Mouse (Mus musculus) hindbrain, embryonic 15.5 days (tissue): ENCODE results near the gene Sparcl1. TPM values are rescaled to one million over a fixed set of nuclear protein-coding genes. Genes with fewer than 3 reads are reported as not detected.

ENCODE experiments used
- ATAC-seq: fragments of 200-750 bp; cut with Nextera tagmentation; 2 replicates; pipeline ENCODE4 v1.8.0; 2017; ENCODE audit warnings: low read depth, moderate number of reproducible peaks, moderate TSS enrichment; ENCODE audit not compliant: low FRiP score
- H3K27ac ChIP-seq: fragments of 300-500 bp; sonication (generic); replicated peaks from 2 replicates; pipeline ENCODE4 v1.5.1; 2015; ENCODE audit warnings: mild to moderate bottlenecking, inconsistent platforms
- H3K27me3 ChIP-seq: fragments of 300-500 bp; sonication (generic); 2 replicates; pipeline ENCODE4 v1.6.1; 2015; ENCODE audit warnings: control low read depth, inconsistent platforms
- H3K36me3 ChIP-seq: fragments of 300-500 bp; sonication (generic); 2 replicates; pipeline ENCODE4 v1.6.1; 2015; ENCODE audit warnings: control low read depth, inconsistent platforms
- H3K4me1 ChIP-seq: fragments of 300-500 bp; sonication (generic); replicated peaks from 2 replicates; pipeline ENCODE4 v1.6.1; 2015; ENCODE audit warnings: control low read depth, inconsistent platforms
- H3K4me2 ChIP-seq: fragments of 300-500 bp; sonication (generic); 2 replicates; pipeline ENCODE4 v1.6.1; 2015; ENCODE audit warnings: moderate library complexity, mild to moderate bottlenecking, inconsistent platforms
- H3K4me3 ChIP-seq: fragments of 300-500 bp; sonication (generic); 2 replicates; pipeline ENCODE4 v1.5.1; 2015; ENCODE audit warnings: mild to moderate bottlenecking, inconsistent platforms
- H3K9ac ChIP-seq: fragments of 300-500 bp; sonication (generic); 2 replicates; pipeline ENCODE4 v1.6.1; 2015; ENCODE audit warnings: inconsistent platforms
- H3K9me3 ChIP-seq: fragments of 300-500 bp; sonication (generic); 2 replicates; pipeline ENCODE4 v1.6.1; 2016; ENCODE audit warnings: control low read depth, inconsistent platforms
- WGBS: fragments of 180-500 bp; shearing (Covaris S2); methylation state at CpG from one replicate; pipeline ENCODE4 v1.1.7; 2015; 5-methylcytosine and 5-hydroxymethylcytosine counted together
- polyA plus RNA-seq: library from polyadenylated mRNA; unstranded; fragments of >200 nt; fragmentation: Nextera tagmentation; extraction: Ambion mirVana; gene quantifications from 2 replicates; pipeline ENCODE4 v1.2.1, GENCODE M21; 2015

Sparcl1 gene
- polyA plus RNA-seq, 1 experiment from 2014 or later: 369 TPM

DNA sequence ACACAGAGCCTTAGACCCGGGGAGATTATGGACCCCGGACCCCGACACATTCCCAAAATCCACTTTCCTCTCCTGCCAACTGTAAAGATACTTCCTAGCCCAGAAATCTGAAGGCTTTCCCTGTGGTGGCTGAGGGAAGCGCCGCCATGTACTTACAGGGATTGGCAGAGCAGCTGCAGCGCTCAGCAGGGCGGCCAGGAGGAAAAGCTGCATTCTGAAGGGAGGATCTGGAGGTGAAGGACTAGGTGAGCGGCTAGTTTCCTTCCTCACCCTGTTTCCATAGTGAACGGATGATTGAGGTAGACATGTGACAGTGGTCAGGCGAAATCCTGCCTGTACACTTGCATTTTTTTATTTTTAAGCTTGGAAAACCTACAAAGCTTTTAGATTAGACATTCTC, 37.2 kb downstream of the Sparcl1 start:
- Histone ChIP-seq H3K4me3 (no peak overlapping the region), H3K36me3 (no peaks in the 10 kb centered on the region), H3K9me3 (no peaks in the 10 kb centered on the region), H3K27ac (0 out of 2 replicates have a peak overlapping the region, but pooled peaks have one; percentile 45), H3K9ac (0 out of 2 replicates have a peak overlapping the region, but pooled peaks have one; percentile 10), H3K4me1 (peaks cover 12% of the 10 kb centered on the region; the same call in 1 of the 2 replicates), H3K4me2 (no peak overlapping the region), H3K27me3 (no peaks in the 10 kb centered on the region)
- no peak for ATAC-seq
- 45% methylated on average over 10 of the region's 10 CpGs for WGBS

DNA sequence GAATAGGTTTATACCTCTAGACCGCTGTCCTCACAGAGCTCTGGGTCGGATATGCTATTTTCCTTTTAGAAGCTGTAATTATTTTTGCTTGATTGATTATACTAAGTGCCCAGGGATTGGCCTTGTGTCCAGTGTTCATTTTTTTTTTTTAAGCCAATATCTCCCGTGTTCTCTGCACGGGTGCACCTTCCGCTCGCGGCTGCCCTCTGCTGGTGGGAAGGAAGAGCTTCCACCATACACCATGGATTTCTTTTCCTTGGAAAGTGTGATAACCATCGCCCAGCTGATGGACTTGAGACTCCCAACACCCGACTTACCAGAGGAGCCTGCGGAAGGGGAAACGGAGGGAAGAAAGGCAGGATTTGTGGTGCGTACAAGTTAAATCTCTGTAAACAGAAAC, 39.1 kb downstream of the Sparcl1 start:
- Histone ChIP-seq H3K9me3 (no peaks in the 10 kb centered on the region), H3K36me3 (no peaks in the 10 kb centered on the region), H3K4me3 (no peak overlapping the region), H3K4me2 (no peak overlapping the region), H3K27ac (no peak overlapping the region), H3K27me3 (no peaks in the 10 kb centered on the region), H3K9ac (no peak overlapping the region), H3K4me1 (peaks cover 12% of the 10 kb centered on the region; the same call in 1 of the 2 replicates)
- WGBS: 32% methylated on average over 12 of the region's 12 CpGs
- ATAC-seq: no peak

DNA sequence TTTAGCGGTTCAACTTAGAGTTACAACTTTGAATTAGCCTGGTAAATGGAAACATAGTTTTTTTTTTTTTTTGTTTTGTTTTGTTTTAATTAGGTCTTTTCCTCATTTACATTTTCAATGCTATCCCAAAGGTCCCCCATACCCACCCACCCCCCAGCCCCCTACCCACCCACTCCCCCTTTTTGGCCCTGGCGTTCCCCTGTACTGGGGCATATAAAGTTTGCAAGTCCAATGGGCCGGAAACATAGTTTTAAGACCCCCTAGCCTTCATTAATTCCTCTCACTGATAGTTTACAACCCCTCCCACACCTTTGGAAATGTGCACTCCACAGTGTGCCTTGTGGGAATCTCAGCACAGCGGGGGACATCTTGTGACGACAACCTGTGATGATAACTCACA, 39.9 kb downstream of the Sparcl1 start:
- peaks cover 12% of the 10 kb centered on the region; the same call in 1 of the 2 replicates for H3K4me1 ChIP-seq
- WGBS: 70% methylated on average over 5 of the region's 5 CpGs
- no peaks in the 10 kb centered on the region for H3K9me3 ChIP-seq
- H3K9ac ChIP-seq: no peak overlapping the region
- no peaks in the 10 kb centered on the region for H3K36me3 ChIP-seq
- ATAC-seq: peak; percentile 86
- H3K4me2 ChIP-seq: no peak overlapping the region
- H3K27me3 ChIP-seq: no peaks in the 10 kb centered on the region
- no peak overlapping the region for H3K4me3 ChIP-seq
- no peak overlapping the region for H3K27ac ChIP-seq

DNA sequence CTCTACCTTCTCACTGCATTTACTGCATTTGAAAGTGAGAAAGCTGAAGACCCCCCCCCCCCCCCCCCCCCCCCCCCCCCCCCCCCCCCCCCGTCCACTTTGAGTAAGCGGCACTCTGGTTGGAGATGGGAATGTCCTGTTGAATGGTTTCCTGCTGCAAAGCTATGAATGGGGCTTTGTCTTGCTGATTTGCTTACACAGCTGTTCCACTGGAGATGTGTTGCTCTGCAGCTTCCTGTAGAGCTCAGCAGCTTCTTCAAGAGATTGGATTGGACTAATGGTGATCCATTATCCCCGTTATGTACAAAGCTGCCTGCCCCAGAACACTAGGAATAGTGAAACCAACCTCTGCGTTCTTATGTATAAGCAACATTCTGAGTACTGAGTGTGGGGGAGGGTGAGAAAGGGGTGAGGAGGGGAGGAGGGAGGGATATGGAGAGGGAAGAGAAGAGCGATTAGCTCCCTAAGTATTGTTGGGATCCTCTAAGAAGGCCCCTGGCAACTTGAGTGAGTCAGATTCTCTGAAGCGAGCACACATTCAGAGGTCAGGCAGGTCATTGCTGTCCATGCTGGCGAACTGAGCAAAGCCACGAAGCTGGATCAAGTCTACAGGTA, 41.2 kb downstream of the Sparcl1 start:
- peak; percentile 90 for ATAC-seq
- 0 out of 2 replicates have a peak overlapping the region, but pooled peaks have one; percentile 7 for H3K4me2 ChIP-seq
- H3K4me3 ChIP-seq: no peak overlapping the region
- peak overlapping the region; percentile 66 for H3K27ac ChIP-seq
- H3K4me1 ChIP-seq: peaks cover 12% of the 10 kb centered on the region; the same call in 1 of the 2 replicates
- H3K27me3 ChIP-seq: no peaks in the 10 kb centered on the region
- WGBS: 5% methylated on average over 7 of the region's 8 CpGs
- no peaks in the 10 kb centered on the region for H3K36me3 ChIP-seq
- H3K9ac ChIP-seq: no peak overlapping the region
- H3K9me3 ChIP-seq: no peaks in the 10 kb centered on the region

DNA sequence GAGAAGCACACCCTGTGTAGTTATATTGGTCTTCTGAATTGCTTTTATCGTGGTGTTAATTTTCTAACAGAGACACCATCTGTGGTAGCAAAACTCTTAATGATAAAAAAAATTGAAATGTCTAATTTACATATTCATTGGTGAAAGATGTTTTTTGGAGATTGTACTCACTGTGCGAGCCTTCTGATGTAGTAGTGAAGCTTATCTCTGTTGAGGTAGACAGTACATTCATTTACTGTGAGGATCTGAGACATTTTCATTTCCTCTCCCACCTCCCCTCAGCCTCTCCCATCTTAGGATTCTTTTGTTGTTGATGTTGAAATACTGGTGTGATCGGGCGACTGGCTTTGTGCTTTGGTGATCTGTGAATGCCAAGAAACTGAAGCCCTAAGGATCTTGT, 42.5 kb downstream of the Sparcl1 start:
- H3K4me1 ChIP-seq: peaks cover 6% of the 10 kb centered on the region; the same call in 1 of the 2 replicates
- WGBS: 52% methylated on average over 4 of the region's 4 CpGs
- peak overlapping the region; percentile 11; the same call in 1 of the 2 replicates for H3K27ac ChIP-seq
- H3K4me2 ChIP-seq: no peak overlapping the region
- no peak overlapping the region for H3K9ac ChIP-seq
- no peaks in the 10 kb centered on the region for H3K36me3 ChIP-seq
- H3K27me3 ChIP-seq: no peaks in the 10 kb centered on the region
- ATAC-seq: no peak
- H3K4me3 ChIP-seq: no peak overlapping the region
- no peaks in the 10 kb centered on the region for H3K9me3 ChIP-seq

DNA sequence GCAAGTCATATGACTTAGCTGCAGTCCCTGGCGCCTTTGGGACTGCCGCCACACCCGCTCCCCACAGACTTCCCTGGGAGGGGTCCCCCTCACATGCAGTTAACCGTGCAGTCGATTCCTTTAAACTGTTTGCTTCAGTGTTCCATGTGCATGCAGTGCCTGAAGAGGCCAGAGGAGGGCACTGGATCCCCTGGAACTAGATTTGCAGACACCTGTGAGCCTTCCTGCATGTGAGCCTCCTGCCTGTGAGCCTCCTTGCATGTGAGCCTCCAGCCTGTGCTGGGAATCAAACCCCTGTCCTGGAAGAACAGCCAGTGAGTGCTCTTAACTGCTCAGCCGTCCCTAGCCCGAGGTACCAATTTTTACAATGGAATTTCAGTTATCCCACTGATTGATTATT, 44.8 kb downstream of the Sparcl1 start:
- Histone ChIP-seq H3K9ac (no peak overlapping the region), H3K4me3 (no peak overlapping the region)
- WGBS: 91% methylated on average over 7 of the region's 7 CpGs

DNA sequence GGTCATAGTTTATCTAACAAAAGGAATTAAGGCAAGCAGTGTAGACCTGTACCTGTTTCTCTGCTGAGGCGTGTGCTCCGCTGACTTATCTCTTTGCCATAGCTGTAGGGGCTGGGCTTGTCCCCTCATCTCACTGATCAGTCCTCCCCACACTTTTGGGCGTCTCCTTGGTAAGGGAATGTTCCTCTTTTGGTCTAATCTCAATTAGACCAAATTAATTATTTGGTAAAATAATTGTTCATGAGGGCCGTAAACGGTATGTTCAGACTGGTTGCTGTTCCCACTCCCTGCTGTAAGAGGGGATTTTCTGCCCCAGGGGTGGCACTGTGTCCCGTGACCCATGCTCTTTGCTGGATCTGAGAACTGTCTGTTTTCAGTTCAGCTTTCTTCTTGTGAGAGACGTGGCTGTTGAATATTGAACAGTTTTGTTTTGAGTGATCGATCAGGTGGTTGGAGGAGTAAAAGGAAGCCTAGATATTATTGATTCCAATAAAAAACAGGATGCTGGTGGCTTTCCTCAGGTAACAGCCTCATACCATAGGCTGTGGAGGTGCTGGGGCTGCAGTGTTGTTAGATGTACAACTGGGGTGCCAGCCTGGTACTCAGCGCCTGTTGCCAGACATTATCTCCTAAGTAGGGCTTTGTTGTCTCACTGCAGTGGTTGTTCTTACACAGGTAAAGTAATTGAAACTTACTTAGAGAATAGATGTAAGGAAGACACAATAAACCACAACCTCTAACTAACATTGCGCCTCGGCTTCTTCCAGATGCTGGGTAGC, 50.6 kb downstream of the Sparcl1 start:
- no peaks in the 10 kb centered on the region for H3K27me3 ChIP-seq
- no peak overlapping the region for H3K27ac ChIP-seq
- H3K4me3 ChIP-seq: no peak overlapping the region
- peaks cover 40% of the 10 kb centered on the region for H3K36me3 ChIP-seq
- WGBS: 92% methylated on average over 11 of the region's 11 CpGs
- ATAC-seq: no peak
- H3K4me2 ChIP-seq: no peak overlapping the region
- H3K9ac ChIP-seq: no peak overlapping the region
- 0 out of 2 replicates have a peak, but pooled peaks cover 3% of the 10 kb centered on the region for H3K4me1 ChIP-seq
- no peaks in the 10 kb centered on the region for H3K9me3 ChIP-seq

More for the DNA sequence above, 44.8 kb downstream of the Sparcl1 start:
- no peaks in the 10 kb centered on the region for H3K27me3 ChIP-seq
- no peak for ATAC-seq
- H3K9me3 ChIP-seq: no peaks in the 10 kb centered on the region
- no peak overlapping the region for H3K4me2 ChIP-seq
- peaks cover 6% of the 10 kb centered on the region; the same call in 1 of the 2 replicates for H3K4me1 ChIP-seq
- H3K36me3 ChIP-seq: 0 out of 2 replicates have a peak, but pooled peaks cover 4% of the 10 kb centered on the region
- H3K27ac ChIP-seq: no peak overlapping the region

DNA sequence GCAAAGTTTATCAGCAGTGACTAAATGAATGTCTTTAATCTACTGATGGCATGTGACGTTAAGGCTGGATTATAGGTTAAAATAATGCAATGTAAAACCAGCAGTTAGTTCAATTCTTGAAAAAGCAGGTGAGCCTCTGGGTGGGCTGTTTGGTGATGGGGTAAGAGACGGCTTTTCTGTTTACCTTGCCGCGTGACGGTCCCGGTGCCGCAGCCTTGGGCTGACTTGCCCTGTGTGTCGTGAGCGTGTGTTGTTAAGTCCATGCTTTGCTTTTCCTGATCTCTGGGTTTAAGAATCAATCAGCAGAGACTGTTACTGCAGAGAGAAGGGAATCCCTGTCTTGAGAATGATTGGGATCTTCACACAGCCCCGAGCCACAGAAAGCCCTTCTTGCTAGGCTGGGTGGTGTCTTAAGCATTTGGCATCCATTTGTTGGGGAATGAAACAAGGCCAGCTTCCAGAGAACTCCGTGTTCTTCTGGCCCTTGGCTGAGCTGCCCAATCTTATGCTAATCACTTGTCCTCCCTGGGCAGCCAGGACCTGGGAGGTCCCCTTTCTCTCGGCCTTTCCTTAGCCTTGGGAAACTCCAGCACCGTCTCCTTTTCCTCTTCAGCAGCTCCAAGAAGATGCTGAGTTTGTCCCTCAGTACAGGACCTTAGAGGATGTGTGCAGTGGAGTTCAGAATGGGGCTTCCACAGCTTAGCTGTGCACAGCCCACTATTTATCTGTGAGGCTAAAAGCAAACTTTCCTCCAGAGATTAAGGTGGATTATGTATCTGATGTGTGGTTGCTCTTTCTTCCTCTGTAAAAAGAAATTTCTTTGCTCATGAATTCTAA, 51.4 kb downstream of the Sparcl1 start:
- Histone ChIP-seq H3K36me3 (peaks cover 40% of the 10 kb centered on the region), H3K27ac (no peak overlapping the region), H3K4me3 (no peak overlapping the region), H3K9me3 (no peaks in the 10 kb centered on the region), H3K4me2 (no peak overlapping the region), H3K4me1 (0 out of 2 replicates have a peak, but pooled peaks cover 3% of the 10 kb centered on the region), H3K27me3 (no peaks in the 10 kb centered on the region), H3K9ac (no peak overlapping the region)
- ATAC-seq: no peak
- 81% methylated on average over 13 of the region's 13 CpGs for WGBS

DNA sequence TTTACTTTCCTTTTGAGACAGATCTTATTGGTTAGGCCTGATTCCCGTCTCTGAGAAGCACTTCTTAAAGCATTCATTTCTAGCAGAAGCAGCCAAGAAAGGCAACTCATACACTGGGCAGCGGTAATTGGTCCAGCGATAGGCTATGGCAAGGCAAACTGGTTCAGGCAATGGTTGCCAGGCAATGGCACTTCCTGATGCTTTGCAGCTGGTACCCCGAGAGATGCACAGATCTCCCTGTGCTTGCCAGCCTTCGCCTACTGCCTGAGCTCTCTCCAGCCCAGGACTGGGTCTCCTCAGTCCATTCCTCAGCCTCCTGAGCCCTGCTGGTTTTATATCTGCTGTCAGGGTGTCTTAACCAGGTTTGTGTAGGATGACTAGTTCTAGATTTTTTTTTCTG, 53.1 kb downstream of the Sparcl1 start:
- peaks cover 40% of the 10 kb centered on the region for H3K36me3 ChIP-seq
- no peak overlapping the region for H3K9ac ChIP-seq
- no peak overlapping the region for H3K27ac ChIP-seq
- H3K4me1 ChIP-seq: 0 out of 2 replicates have a peak, but pooled peaks cover 3% of the 10 kb centered on the region
- no peak overlapping the region for H3K4me2 ChIP-seq
- no peak overlapping the region for H3K4me3 ChIP-seq
- 84% methylated on average over 5 of the region's 5 CpGs for WGBS
- H3K27me3 ChIP-seq: no peaks in the 10 kb centered on the region
- no peak for ATAC-seq
- H3K9me3 ChIP-seq: no peaks in the 10 kb centered on the region

DNA sequence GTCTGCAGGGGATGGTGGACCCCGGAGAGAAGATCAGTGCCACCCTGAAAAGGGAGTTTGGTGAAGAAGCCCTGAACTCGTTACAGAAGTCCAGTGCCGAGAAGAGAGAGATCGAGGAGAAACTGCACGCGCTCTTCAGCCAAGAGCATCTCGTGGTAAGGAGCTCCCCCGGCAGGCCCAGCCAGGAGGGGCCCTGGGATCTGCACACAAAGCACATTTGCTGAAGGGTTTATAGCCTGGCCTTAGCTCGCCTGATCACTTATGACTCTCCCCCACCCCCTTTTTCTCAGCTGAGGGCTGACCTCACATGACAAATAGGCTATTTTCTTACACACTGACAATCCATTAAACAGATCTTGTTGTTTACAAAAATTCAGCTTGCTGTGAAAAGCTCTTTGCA, 53.9 kb downstream of the Sparcl1 start:
- Histone ChIP-seq H3K27ac (no peak overlapping the region), H3K36me3 (peaks cover 37% of the 10 kb centered on the region)

DNA sequence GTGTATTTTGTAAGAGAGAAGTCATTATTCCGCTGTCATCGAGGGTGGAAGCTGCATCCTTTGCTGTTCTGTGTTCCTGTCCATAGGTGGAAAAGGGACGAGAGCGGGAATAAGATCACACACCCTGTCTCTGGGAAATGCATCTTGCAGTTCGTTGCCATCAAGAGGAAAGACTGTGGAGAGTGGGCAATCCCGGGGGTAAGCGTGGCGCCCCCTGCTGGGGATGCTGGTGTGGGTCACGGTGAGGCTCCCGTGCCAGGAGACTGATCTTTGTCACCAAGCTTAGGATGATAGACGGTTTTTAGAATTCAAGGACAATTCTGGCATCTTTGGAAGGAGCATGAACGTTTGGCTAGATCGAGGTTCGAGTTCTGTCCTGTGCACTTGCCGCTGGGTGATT, 55.5 kb downstream of the Sparcl1 start:
- Histone ChIP-seq H3K4me3 (no peak overlapping the region), H3K36me3 (peaks cover 31% of the 10 kb centered on the region), H3K9ac (no peak overlapping the region), H3K27ac (no peak overlapping the region), H3K9me3 (no peaks in the 10 kb centered on the region), H3K27me3 (no peaks in the 10 kb centered on the region), H3K4me1 (0 out of 2 replicates have a peak, but pooled peaks cover 3% of the 10 kb centered on the region), H3K4me2 (no peak overlapping the region)
- WGBS: 66% methylated on average over 15 of the region's 15 CpGs
- no peak for ATAC-seq

More for the DNA sequence above, 53.9 kb downstream of the Sparcl1 start:
- 82% methylated on average over 9 of the region's 9 CpGs for WGBS
- Histone ChIP-seq H3K4me3 (no peak overlapping the region), H3K4me2 (no peak overlapping the region), H3K27me3 (no peaks in the 10 kb centered on the region), H3K4me1 (0 out of 2 replicates have a peak, but pooled peaks cover 3% of the 10 kb centered on the region), H3K9ac (no peak overlapping the region), H3K9me3 (no peaks in the 10 kb centered on the region)
- ATAC-seq: no peak
